In the genomic region with DNA sequence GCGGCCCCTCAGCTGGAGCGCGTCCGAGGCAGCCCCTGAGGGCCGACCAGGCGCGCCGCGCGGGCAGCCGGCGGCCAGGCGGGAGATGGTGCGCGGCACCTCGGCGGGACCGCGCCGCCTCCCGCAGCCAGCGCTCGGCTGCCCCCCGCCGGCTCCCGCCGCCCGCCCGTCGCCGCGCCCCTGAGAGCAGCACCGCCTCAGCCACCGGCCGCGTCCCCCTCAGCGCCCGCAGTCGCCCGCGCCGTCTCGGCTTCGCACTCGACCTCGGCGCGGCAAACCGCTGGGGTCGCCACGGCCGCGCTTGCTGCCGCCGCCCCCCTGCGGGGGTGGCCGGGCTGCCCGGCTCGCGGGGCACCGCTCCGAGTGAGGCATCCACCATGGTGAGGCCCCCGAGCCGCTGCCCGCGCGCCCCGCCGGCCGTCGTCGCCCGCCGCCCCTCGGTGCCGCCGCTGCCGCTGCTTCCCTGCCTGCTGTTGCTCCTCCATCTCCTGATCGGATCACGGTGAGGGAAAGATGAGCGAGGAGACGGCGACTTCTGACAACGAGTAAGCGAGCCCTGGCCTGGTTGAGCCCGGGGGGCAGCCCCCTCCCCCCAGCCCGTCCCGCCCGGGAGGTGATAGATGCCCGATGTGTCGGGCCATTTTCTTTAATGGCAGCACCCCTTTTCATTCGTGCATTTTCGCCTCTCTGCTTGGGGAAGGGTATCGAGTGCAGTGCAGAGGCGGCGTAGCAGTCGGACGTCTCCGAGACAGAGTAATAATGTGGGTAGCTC, we compare ENCODE assay signal across 8 mouse cellular contexts. TPM values are rescaled to one million over a fixed set of nuclear protein-coding genes. Genes with fewer than 3 reads are reported as not detected.
DNase-seq lines count a peak whose midpoint lies in the region; ATAC-seq lines count a peak whose summit lies in the region.

Spred1 (plus strand) TSS at position 163 of the 772 bp plus-strand sequence.

- no peaks in the 10 kb centered on the region for H3K27me3 ChIP-seq in forebrain, embryonic 11.5 days (ENCODE audit: control insufficient read depth, insufficient read depth, low read length)
- peaks cover 3% of the 10 kb centered on the region; the same call in 1 of the 2 replicates for H3K27me3 ChIP-seq in hindbrain, embryonic 10.5 days (ENCODE audit: insufficient read depth, poor library complexity, severe bottlenecking)
- no peaks in the 10 kb centered on the region for H3K27me3 ChIP-seq in megakaryocyte, embryonic 14.5 days (replicated peaks)

- peak within 1 kb of the TSS; percentile 96 for H3K27ac ChIP-seq in forebrain, embryonic 11.5 days (ENCODE audit: low read depth, low read length)
- H3K27ac ChIP-seq in hindbrain, embryonic 10.5 days = peak within 1 kb of the TSS; percentile 99

- peak within 1 kb of the TSS; percentile 92 for H3K4me3 ChIP-seq in forebrain, embryonic 11.5 days (ENCODE audit: low read depth, low read length)
- peak within 1 kb of the TSS; percentile 98 for H3K4me3 ChIP-seq in hindbrain, embryonic 10.5 days
- H3K4me3 ChIP-seq in megakaryocyte, embryonic 14.5 days (replicated peaks) = peak within 1 kb of the TSS; percentile 98

- peak in 1 of 2 experiments; percentile 28 for DNase-seq in layer of hippocampus, adult 18-20 months (ENCODE audit: low spot score in 2 of 2)
- no peak for DNase-seq in layer of hippocampus, adult 9-10 months (ENCODE audit: low spot score)
- DNase-seq in adrenal gland, postnatal 36 days = peak; percentile 43 to 45
- peak; percentile 79 for DNase-seq in forebrain, embryonic 11.5 days (ENCODE audit: low spot score)
- DNase-seq in hindbrain, embryonic 10.5 days (ENCODE audit: low spot score) = peak; percentile 64
- peak in 1 of 2 experiments; percentile 17 for DNase-seq in left cerebral cortex, adult 8-10 months (ENCODE audit: low spot score in 2 of 2)
- peak; percentile 27 to 77 for DNase-seq in spleen, postnatal 4 days (ENCODE audit: low spot score in 2 of 2)

- peak; percentile 22 for ATAC-seq in forebrain, embryonic 11.5 days (replicated peaks; ENCODE audit: low FRiP score)

- no peaks in the 10 kb centered on the region for H3K9me3 ChIP-seq in forebrain, embryonic 11.5 days (ENCODE audit: control insufficient read depth, low read length)
- H3K9me3 ChIP-seq in hindbrain, embryonic 10.5 days = no peaks in the 10 kb centered on the region
- H3K9me3 ChIP-seq in megakaryocyte, embryonic 14.5 days = no peaks in the 10 kb centered on the region

- H3K9ac ChIP-seq in forebrain, embryonic 11.5 days (ENCODE audit: low read length) = peak within 1 kb of the TSS; percentile 95

- peak within 1 kb of the TSS; percentile 69 for H3K4me2 ChIP-seq in forebrain, embryonic 11.5 days (ENCODE audit: low read depth, low read length, severe bottlenecking)

- under 1% methylated on average over 79 of the region's 99 CpGs for WGBS in forebrain, embryonic 11.5 days
- 3% methylated on average over 86 of the region's 99 CpGs for WGBS in hindbrain, embryonic 10.5 days

- H3K4me1 ChIP-seq in forebrain, embryonic 11.5 days (replicated peaks; ENCODE audit: control insufficient read depth, insufficient read depth, low read length) = peaks cover 3% of the 10 kb centered on the region; the same call in 1 of the 2 replicates
- peaks cover 37% of the 10 kb centered on the region for H3K4me1 ChIP-seq in hindbrain, embryonic 10.5 days (replicated peaks)
- peaks cover 30% of the 10 kb centered on the region for H3K4me1 ChIP-seq in megakaryocyte, embryonic 14.5 days

- no peaks in the 10 kb centered on the region for H3K36me3 ChIP-seq in forebrain, embryonic 11.5 days (ENCODE audit: control insufficient read depth, insufficient read depth, low read length)
- H3K36me3 ChIP-seq in hindbrain, embryonic 10.5 days = no peaks in the 10 kb centered on the region
- H3K36me3 ChIP-seq in megakaryocyte, embryonic 14.5 days (replicated peaks; ENCODE audit: low read length) = peaks cover 2% of the 10 kb centered on the region

RNA-seq across cellular contexts. Expression of gene Spred1, which starts in this region (rescaled TPM):
- 100 to 1,000 TPM; 111 to 112 TPM for total RNA-seq in layer of hippocampus, adult 18-20 months (2021)
- total RNA-seq in adrenal gland, postnatal 36 days (2021) = 100 to 1,000 TPM in 1 of 2 experiments, 10 to 100 TPM in 1; 97.2 to 101 TPM
- 20.8 and 21.8 TPM in 2 replicates for polyA plus RNA-seq in forebrain, embryonic 11.5 days (2014; fragmentation: Nextera tagmentation; extraction: Ambion mirVana)
- 8.9 and 12.1 TPM in 2 replicates for polyA plus RNA-seq in hindbrain, embryonic 10.5 days (2016; fragmentation: Nextera tagmentation; extraction: Ambion mirVana)
- total RNA-seq in left cerebral cortex, adult 8-10 months (2022) = 100 to 1,000 TPM; 108 to 149 (median 118) TPM
- 0.75 and 0.89 TPM in 2 replicates for polyA plus RNA-seq in megakaryocyte, embryonic 14.5 days (2012; ENCODE audit: insufficient read depth, low replicate concordance)
